Mouse (Mus musculus): ENCODE data around the gene Med24. TPM values are rescaled to one million over a fixed set of nuclear protein-coding genes. Genes with fewer than 3 reads are reported as not detected.

The Med24 gene
- polyA plus RNA-seq, 1 experiment from 2014 or later = 42.5 TPM

DNA sequence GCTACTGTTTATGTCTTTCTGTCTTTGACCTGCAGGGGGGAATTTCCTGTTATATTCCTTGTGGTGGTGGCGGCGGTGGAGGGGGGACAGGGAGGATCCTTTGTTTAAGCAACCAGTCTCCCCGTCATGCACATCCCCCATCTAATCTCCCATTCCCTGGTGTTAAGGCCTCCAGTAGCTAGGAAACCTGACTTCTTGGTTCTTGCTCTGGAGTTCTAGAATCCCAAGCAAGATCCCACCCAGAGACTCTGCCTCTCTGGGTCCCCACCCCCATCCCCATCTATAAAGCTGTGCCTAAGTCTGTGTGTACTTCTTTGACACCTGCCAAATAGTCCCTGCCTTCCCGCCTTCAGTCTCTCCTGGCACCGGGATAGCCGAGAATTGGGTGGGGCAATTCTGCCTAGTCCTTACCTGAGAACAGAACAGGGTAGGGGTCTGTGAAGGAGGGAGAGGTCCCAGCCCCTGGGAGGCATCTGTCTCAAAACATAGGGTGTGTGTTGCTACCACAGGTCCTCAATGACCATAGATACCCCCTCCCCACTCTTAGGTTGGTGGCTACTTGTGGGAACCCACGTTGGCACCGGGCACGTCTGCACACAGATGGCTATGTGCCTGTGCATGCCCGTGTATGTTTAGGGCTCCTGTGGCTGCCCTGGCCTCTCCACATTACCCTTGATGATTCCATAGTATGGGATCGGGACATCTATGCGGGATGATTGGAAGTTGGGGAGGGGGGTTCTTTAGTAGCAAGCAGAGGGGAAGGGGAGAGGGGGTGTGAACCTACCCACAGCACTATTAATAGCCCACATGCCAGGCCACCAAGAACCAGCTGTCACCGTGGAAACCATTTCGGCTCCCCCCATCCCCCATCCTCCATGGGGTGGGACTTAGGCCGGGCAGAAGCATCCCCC is 19.5 kb upstream of the Med24 start:
- peak overlapping the region; percentile 93 for H3K27ac ChIP-seq
- 0 out of 2 replicates have a peak, but pooled peaks cover 7% of the 10 kb centered on the region for H3K36me3 ChIP-seq
- no peaks in the 10 kb centered on the region for H3K9me3 ChIP-seq
- H3K4me1 ChIP-seq (replicated peaks) = peaks cover 96% of the 10 kb centered on the region
- H3K27me3 ChIP-seq (replicated peaks) = no peaks in the 10 kb centered on the region
- WGBS = 16% methylated on average over 15 of the region's 15 CpGs
- H3K9ac ChIP-seq = peak overlapping the region; percentile 27
- peak overlapping the region; percentile 62 for H3K4me2 ChIP-seq (replicated peaks)
- H3K4me3 ChIP-seq (replicated peaks) = no peak overlapping the region; the same call in 1 of the 2 replicates
- no peak for ATAC-seq

DNA sequence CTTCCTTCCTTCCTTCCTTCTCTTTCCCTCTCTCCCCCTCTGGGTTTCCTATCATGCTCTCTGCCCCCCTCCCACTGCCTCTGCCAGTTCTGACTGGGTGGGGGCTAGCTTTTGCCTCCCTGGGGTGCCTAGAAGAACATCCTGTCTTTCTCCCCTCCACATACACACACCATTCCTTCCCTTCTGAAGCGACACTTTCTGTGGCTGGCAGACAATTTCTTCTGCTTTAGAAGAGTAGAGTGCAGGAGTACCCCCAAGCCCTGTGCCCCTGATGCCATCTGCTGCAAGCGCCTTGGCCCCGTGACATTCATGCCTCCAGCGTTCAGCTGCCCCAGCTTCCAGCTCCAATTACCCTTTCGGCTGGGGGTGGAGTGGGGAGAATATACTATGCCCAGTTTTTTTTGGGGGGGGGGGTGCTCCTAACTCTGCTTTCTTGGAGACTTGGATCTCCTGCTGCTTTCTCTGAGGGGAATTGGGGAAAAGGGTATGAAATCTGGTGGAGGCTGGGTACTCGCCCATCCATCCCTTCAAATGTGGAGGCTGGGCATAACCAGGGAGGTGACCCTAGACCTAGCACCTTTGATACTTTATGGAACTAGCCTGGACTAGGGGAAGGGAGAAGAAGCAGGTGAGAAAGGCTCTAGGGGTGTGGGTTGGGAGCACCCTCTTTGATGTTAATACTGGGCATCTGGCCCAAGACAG is 18.7 kb upstream of the Med24 start:
- no peaks in the 10 kb centered on the region for H3K36me3 ChIP-seq
- peak overlapping the region; percentile 93 for H3K27ac ChIP-seq
- no peaks in the 10 kb centered on the region for H3K27me3 ChIP-seq (replicated peaks)
- H3K9ac ChIP-seq = peak overlapping the region; percentile 20
- 23% methylated on average over 6 of the region's 6 CpGs for WGBS
- H3K4me2 ChIP-seq (replicated peaks) = peak overlapping the region; percentile 62
- peaks cover 95% of the 10 kb centered on the region for H3K4me1 ChIP-seq (replicated peaks)
- no peaks in the 10 kb centered on the region for H3K9me3 ChIP-seq
- ATAC-seq = no peak
- 0 out of 2 replicates have a peak overlapping the region, but pooled peaks have one; percentile 10 for H3K4me3 ChIP-seq (replicated peaks)

DNA sequence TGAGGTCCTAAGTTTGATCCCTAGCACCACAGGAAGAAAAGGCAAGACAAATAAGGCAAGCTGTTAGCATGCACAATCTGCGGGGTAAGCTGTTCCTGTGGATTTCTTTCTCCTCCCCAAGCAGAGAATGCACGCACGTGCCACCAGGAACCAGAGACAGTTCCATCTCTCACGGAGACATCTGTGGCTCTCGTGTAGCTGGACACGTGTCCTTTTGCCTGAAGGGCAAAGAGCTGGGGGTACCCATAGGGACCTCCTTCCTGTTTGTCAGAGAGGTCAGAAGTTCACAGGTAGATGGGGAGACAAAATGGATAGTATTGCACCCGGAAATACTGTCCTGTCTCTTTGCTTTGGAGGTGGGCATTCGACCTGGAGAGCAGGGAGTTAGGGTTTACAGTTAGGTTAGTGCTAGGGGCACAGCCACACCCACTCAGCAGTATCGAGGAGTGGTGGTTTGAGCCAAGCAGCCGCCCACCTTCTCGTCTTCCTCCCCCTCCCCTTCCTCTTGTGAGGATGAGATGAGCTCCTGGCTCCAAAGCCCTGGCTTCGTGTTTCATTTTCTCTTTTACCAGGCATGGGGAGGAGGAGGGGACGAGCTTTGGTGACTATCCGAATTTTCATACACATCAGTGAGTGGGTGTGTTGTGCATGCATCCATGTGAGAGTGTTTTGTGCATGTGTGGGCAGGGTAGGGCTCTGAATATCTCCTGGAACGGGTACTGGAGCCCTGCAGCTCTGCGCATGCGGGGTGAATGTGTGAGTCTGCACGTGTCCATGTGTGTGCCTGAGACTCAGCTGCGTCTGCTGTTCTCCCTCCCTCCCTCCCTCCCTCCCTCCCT is 17.8 kb upstream of the Med24 start:
- H3K4me1 ChIP-seq (replicated peaks) = peaks cover 89% of the 10 kb centered on the region
- H3K27me3 ChIP-seq (replicated peaks) = no peaks in the 10 kb centered on the region
- 1% methylated on average over 19 of the region's 19 CpGs for WGBS
- peak overlapping the region; percentile 86 for H3K4me2 ChIP-seq (replicated peaks)
- H3K9ac ChIP-seq = peak overlapping the region; percentile 15; the same call in 1 of the 2 replicates
- H3K27ac ChIP-seq = peak overlapping the region; percentile 93
- peak overlapping the region; percentile 20 for H3K4me3 ChIP-seq (replicated peaks)
- no peaks in the 10 kb centered on the region for H3K36me3 ChIP-seq
- ATAC-seq = peak; percentile 38
- no peaks in the 10 kb centered on the region for H3K9me3 ChIP-seq

DNA sequence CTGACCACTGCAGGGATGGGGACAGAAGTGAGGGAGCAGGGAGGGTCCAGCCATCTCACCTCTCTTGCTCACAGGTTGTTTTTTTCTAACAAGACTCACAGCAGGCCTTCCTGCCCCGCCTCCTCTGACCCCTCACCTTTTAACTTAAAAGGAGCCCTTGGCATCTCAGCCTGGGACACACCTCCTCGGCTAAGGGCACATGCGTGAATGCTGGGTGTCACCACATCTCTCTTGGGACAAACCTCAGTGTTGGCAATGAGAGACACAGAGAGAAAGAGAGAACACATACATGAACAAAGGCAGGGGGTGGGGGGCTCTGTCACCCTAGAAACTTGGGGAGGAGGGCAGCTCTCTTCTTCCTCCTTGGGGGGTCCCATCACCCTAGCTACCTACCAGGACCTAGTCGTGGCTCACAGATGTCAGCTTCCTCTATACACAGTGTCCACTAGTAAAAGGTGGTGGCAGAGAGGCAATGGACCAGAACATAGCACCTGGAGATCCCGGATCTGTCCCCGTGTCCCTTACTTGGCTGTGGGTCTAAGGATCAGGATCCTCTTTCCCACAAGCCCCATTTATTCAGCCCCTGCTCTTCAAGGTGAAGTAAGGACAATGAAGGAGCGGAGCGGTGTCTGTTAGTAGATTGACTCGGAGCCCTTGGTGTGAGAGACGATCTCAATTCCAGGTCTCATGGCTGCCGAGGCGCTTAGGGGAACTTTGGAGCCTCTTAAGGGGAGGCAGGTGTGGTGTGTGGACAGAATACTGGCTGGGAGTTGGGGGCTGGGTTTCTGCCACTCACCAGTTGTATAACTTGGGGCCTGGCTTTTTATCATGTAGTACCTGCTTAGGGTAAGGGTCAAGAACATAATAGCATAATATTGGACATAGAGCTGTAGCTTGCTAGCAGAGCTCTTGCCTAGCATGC is 17.0 kb upstream of the Med24 start:
- 0 out of 2 replicates have a peak overlapping the region, but pooled peaks have one; percentile 7 for H3K4me3 ChIP-seq (replicated peaks)
- H3K27ac ChIP-seq = peak overlapping the region; percentile 93
- H3K36me3 ChIP-seq = no peaks in the 10 kb centered on the region
- peak overlapping the region; percentile 86 for H3K4me2 ChIP-seq (replicated peaks)
- ATAC-seq = no peak
- no peaks in the 10 kb centered on the region for H3K27me3 ChIP-seq (replicated peaks)
- H3K4me1 ChIP-seq (replicated peaks) = peaks cover 81% of the 10 kb centered on the region
- H3K9me3 ChIP-seq = no peaks in the 10 kb centered on the region
- H3K9ac ChIP-seq = peak overlapping the region; percentile 18
- WGBS = 37% methylated on average over 12 of the region's 12 CpGs

DNA sequence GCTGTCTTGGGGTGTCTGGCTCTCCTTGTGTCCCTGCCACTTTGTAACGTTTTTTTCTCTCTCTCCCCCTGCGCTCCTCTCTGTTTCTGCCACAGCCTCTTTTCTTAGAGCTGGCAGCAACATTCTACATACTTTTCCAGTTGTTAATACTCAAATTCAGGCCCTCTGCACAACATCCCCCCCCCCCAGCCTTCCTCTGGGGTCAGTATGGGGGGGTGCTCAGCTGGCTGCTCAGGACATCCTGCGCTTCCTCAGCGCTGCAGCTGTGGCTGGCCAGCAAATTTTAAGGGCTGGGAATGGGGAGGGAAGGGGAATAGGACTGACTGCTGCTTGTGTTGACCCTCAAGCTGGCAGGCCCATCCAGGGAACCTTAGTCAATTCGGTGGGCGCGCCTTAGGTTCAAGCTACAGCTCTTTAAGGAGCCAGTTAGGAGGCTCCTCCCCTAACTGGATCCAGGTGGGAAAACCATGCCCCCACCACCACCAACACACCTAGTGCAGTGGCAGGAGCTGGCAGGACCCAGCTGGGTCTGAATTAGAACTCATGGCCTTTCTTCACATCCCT is 15.3 kb upstream of the Med24 start:
- H3K9ac ChIP-seq = peak overlapping the region; percentile 98; the same call in 1 of the 2 replicates
- H3K36me3 ChIP-seq = no peaks in the 10 kb centered on the region
- peak overlapping the region; percentile 92 for H3K4me3 ChIP-seq (replicated peaks)
- ATAC-seq = no peak
- H3K4me2 ChIP-seq (replicated peaks) = peak overlapping the region; percentile 86
- 28% methylated on average over 7 of the region's 7 CpGs for WGBS
- H3K9me3 ChIP-seq = no peaks in the 10 kb centered on the region
- no peaks in the 10 kb centered on the region for H3K27me3 ChIP-seq (replicated peaks)
- peaks cover 80% of the 10 kb centered on the region for H3K4me1 ChIP-seq (replicated peaks)
- peak overlapping the region; percentile 95 for H3K27ac ChIP-seq

DNA sequence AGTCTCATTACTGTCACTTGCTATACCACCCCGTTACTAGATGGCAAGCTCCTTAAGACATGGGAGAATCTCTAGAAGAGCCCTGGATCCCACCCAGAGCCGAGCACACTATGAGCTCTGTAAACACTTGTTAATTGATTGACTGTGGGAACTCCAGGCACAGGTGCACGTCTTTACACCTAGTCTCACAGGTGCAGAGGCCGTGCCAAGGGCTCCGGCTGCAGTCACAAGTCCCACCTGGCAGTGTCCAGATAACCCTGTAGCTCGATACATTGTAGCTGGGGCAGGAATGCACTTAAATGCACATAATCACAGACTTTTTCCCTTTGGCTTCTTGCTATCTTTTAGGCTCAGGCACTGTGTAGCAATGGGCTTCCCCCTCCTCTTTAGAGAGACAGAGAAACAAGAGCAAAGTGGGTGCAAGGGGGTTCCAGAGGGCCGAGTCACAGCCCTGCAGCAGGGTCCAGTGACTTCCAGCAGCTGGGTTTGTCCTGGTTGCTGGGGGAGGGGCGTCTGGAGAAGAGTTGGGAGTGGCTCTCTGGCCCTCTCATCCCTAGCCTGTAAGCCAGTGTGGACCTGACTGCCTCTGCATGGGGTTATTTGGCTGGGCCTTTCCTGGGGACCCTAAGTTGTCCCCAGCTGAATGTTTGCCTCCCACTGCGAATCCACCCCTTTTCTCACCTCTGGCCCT is 14.6 kb upstream of the Med24 start:
- no peaks in the 10 kb centered on the region for H3K36me3 ChIP-seq

DNA sequence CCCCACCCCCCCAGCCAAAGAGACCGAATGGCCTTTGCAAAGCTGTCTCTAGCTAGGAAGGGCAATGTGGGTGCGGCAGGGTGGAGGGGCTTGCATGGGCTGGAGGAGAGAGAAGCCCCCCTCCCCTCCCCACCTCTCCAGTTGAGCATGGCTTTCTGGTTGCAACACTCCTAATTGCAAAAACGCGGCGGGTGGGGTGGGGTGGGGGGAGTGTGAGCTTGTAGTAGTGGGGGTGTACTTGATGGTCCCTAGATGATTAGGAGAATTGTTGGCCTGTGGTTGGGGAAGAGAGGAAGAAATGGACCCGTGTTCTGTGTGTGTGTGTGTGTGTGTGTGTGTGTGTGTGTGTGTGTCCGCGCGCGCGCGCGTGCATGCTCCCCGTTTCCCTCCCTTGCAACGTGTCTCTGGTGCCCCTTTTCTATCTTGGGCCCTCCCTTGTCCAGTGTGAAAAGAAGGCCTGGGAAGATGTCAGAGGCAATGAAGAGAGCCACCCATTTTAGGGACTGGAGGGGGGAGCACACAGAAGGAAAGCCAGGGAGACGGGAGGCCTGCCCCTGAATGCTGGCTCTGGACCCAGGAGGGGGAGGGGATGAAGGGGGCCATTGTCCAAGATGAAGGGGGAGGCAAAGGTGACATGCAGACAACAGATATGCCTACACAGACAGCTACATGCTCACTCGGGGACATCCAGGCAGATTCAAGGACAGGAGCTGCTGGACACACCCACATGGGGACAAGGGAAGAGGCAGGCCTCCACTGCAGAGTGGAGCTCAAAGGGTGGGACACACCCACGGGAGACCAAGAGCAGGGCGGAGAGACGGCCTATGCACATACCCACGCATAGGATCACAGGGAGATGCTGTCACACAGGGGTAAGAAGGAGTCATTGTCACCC is 13.4 kb upstream of the Med24 start:
- under 1% methylated on average over 21 of the region's 21 CpGs for WGBS
- H3K4me2 ChIP-seq (replicated peaks) = peak overlapping the region; percentile 86
- H3K36me3 ChIP-seq = no peaks in the 10 kb centered on the region
- H3K27ac ChIP-seq = peak overlapping the region; percentile 95
- H3K27me3 ChIP-seq (replicated peaks) = no peaks in the 10 kb centered on the region
- peak overlapping the region; percentile 92 for H3K4me3 ChIP-seq (replicated peaks)
- H3K9ac ChIP-seq = peak overlapping the region; percentile 98
- H3K9me3 ChIP-seq = no peaks in the 10 kb centered on the region
- H3K4me1 ChIP-seq (replicated peaks) = peaks cover 61% of the 10 kb centered on the region
- ATAC-seq = 0 out of 2 replicates have a peak, but pooled peaks have one; percentile 5

More for the DNA sequence above, 14.6 kb upstream of the Med24 start:
- Histone ChIP-seq H3K9me3 (no peaks in the 10 kb centered on the region), H3K9ac (peak overlapping the region; percentile 98), H3K27ac (peak overlapping the region; percentile 95), H3K27me3 (replicated peaks) (no peaks in the 10 kb centered on the region), H3K4me1 (replicated peaks) (peaks cover 72% of the 10 kb centered on the region), H3K4me3 (replicated peaks) (peak overlapping the region; percentile 92), H3K4me2 (replicated peaks) (peak overlapping the region; percentile 86)
- no peak for ATAC-seq
- 6% methylated on average over 9 of the region's 9 CpGs for WGBS

DNA sequence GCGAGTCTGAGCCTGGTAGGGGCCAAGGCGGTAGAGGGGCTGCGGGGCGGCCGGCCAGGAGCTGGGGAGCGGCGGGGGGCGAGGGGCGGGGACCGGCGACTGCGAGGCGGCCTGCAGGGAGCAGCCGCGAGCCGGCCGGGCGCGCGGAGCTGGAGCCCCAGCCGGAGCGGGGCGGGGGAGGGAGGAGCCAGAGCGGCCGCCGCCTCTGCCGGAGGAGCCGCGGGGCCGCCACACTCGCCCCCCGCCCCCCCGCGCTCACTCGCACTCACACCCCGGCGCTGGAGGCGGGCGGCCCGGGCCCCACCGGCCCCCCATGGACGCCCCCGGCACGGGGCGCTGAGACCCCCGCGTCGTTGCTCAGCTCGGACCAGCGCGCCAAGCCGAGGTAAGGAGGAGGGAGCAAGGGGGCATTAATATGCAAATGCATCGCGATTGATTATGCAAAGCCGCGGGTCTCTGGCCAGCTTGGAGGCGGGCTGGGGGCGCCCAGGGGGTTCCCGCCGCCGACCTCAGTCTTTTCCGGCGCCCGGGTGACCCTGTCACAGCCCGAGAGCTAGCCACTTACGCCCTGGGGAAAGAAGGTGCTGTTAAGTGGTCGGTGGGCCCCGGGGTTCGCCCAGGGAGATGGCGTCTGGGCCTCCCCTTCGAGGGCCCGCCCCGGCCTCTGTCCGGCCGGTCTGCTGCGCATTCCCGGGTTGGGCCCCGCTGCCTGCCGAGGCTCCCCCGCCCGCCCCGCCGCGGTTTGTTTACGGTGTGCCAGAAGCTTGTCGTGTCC is 12.6 kb upstream of the Med24 start:
- peak overlapping the region; percentile 98 for H3K9ac ChIP-seq
- no peaks in the 10 kb centered on the region for H3K9me3 ChIP-seq
- H3K4me3 ChIP-seq (replicated peaks) = peak overlapping the region; percentile 92
- under 1% methylated on average over 55 of the region's 86 CpGs for WGBS
- no peaks in the 10 kb centered on the region for H3K36me3 ChIP-seq
- peak; percentile 73 for ATAC-seq
- H3K27me3 ChIP-seq (replicated peaks) = no peaks in the 10 kb centered on the region
- H3K27ac ChIP-seq = peak overlapping the region; percentile 95
- H3K4me1 ChIP-seq (replicated peaks) = peaks cover 55% of the 10 kb centered on the region
- H3K4me2 ChIP-seq (replicated peaks) = peak overlapping the region; percentile 86

DNA sequence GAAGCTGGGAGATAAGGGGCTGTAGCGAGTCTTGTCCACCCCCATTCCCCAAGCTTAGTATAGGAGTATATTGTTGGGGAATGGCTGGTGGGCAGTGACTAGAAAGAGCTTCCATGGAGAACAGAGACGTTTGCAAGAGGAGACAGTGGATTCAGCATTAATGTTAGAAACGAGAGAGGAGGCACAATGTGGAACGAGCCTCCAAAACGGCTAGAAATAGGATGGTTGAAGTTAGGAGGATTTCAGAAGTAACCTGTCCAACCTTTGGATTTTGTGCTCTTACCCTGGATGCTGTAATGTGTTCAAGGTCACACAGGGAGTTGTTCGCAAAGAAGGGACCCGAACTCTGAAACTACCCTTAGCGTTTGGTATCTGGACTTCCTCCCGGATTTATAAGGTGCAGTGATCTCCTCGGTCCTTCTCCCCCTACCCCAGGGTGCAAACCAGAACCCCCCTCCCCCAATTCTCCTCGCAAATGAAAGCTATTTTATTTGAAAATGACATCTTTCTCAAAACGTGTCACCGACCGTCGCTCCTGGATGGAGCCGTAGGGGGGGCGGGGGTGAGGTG is 11.9 kb upstream of the Med24 start:
- no peaks in the 10 kb centered on the region for H3K9me3 ChIP-seq
- no peaks in the 10 kb centered on the region for H3K36me3 ChIP-seq
- peak overlapping the region; percentile 86 for H3K4me2 ChIP-seq (replicated peaks)
- H3K27ac ChIP-seq = peak overlapping the region; percentile 95
- peak overlapping the region; percentile 92 for H3K4me3 ChIP-seq (replicated peaks)
- peaks cover 48% of the 10 kb centered on the region for H3K4me1 ChIP-seq (replicated peaks)
- H3K9ac ChIP-seq = peak overlapping the region; percentile 98
- no peak; the same call in 1 of the 2 replicates for ATAC-seq
- H3K27me3 ChIP-seq (replicated peaks) = no peaks in the 10 kb centered on the region
- under 1% methylated on average over 17 of the region's 17 CpGs for WGBS
